Mouse (Mus musculus): ENCODE measurements around the gene Gm33543. TPM values are rescaled to one million over a fixed set of nuclear protein-coding genes. Genes with fewer than 3 reads are reported as not detected.

Gm33543 gene
- polyA plus RNA-seq, 1 experiment: not detected

GRCm38 (mm10) chr10:95777701-95778320, 64.9 kb downstream of the Gm33543 start:
- Histone ChIP-seq H3K4me3 (no peak overlapping the region), H3K4me2 (ENCODE audit: low read depth) (no peak overlapping the region), H3K27me3 (ENCODE audit: control insufficient read depth, insufficient read depth, insufficient read length) (no peaks in the 10 kb centered on the region), H3K36me3 (ENCODE audit: control insufficient read depth, insufficient read depth) (no peaks in the 10 kb centered on the region), H3K79me2 (ENCODE audit: control insufficient read depth, insufficient read depth) (no peaks in the 10 kb centered on the region), H3ac (ENCODE audit: control insufficient read depth, insufficient read length) (no peak overlapping the region)
- no peak for TF ChIP-seq MAX (IDR thresholded peaks at IDR 0.05; ENCODE audit: low read depth)
- TF ChIP-seq MYOG (IDR thresholded peaks at IDR 0.05; ENCODE audit: control insufficient read depth in 1 of 3, insufficient read depth in 1 of 3, insufficient read length in 2 of 3, low read depth in 2 of 3): no peak
- TF ChIP-seq TCF12 (IDR thresholded peaks at IDR 0.05; ENCODE audit: insufficient read depth, poor library complexity, severe bottlenecking): no peak
- TF ChIP-seq TCF3 (IDR thresholded peaks at IDR 0.05; ENCODE audit: insufficient read length, low read depth): no peak
- no peak for TF ChIP-seq MYOD1 (IDR thresholded peaks at IDR 0.05; ENCODE audit: control insufficient read depth in 1 of 3, insufficient read length in 2 of 3, low read depth in 2 of 3)
- no peak for TF ChIP-seq USF1 (IDR thresholded peaks at IDR 0.05; ENCODE audit: low read depth)
- no peak for TF ChIP-seq E2F4 (IDR thresholded peaks at IDR 0.05; ENCODE audit: insufficient read depth)
- no peak for TF ChIP-seq REST (IDR thresholded peaks at IDR 0.05; ENCODE audit: insufficient read depth, insufficient read length)
- TF ChIP-seq POLR2A (IDR thresholded peaks at IDR 0.05; ENCODE audit: insufficient read length, low read depth): no peak
- no peak for TF ChIP-seq CEBPB (IDR thresholded peaks at IDR 0.05; ENCODE audit: insufficient read depth, poor library complexity, severe bottlenecking)
- no peak for TF ChIP-seq SRF (IDR thresholded peaks at IDR 0.05; ENCODE audit: control insufficient read depth, insufficient read length, low read depth)
- TF ChIP-seq POLR2AphosphoS2 (IDR thresholded peaks at IDR 0.05; ENCODE audit: insufficient read length, low read depth): no peak

DNA sequence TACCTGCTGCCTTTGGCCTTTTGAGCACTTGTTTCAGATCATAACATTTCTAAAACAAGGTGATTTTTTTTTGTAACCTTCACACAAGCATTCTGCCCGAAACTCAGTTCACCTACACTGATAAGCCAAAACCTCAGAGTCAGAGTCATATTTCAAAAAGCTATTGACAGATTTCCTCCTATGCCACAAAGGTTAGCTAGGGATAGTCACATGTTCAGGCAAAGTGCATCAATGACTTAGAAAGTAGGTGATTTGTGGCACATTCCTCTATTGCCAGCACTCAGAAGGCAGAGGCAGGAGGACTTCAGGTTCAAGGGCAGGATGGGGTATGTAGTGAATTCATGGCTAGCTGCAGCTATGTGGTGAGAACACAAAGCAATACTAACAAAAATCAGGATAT, 65.7 kb downstream of the Gm33543 start:
- H3K4me2 ChIP-seq (ENCODE audit: low read depth): no peak overlapping the region
- H3K79me2 ChIP-seq (ENCODE audit: control insufficient read depth, insufficient read depth): no peaks in the 10 kb centered on the region
- no peaks in the 10 kb centered on the region for H3K27me3 ChIP-seq (ENCODE audit: control insufficient read depth, insufficient read depth, insufficient read length)
- H3K4me3 ChIP-seq: no peak overlapping the region
- no peaks in the 10 kb centered on the region for H3K36me3 ChIP-seq (ENCODE audit: control insufficient read depth, insufficient read depth)
- TF ChIP-seq TCF12 (IDR thresholded peaks at IDR 0.05; ENCODE audit: insufficient read depth, poor library complexity, severe bottlenecking): no peak
- no peak for TF ChIP-seq MAX (IDR thresholded peaks at IDR 0.05; ENCODE audit: low read depth)
- no peak for TF ChIP-seq POLR2AphosphoS2 (IDR thresholded peaks at IDR 0.05; ENCODE audit: insufficient read length, low read depth)
- no peak for TF ChIP-seq TCF3 (IDR thresholded peaks at IDR 0.05; ENCODE audit: insufficient read length, low read depth)
- TF ChIP-seq SRF (IDR thresholded peaks at IDR 0.05; ENCODE audit: control insufficient read depth, insufficient read length, low read depth): no peak
- TF ChIP-seq MYOG (IDR thresholded peaks at IDR 0.05; ENCODE audit: control insufficient read depth in 1 of 3, insufficient read depth in 1 of 3, insufficient read length in 2 of 3, low read depth in 2 of 3): no peak
- TF ChIP-seq USF1 (IDR thresholded peaks at IDR 0.05; ENCODE audit: low read depth): no peak
- TF ChIP-seq E2F4 (IDR thresholded peaks at IDR 0.05; ENCODE audit: insufficient read depth): no peak
- TF ChIP-seq CEBPB (IDR thresholded peaks at IDR 0.05; ENCODE audit: insufficient read depth, poor library complexity, severe bottlenecking): no peak
- no peak for TF ChIP-seq REST (IDR thresholded peaks at IDR 0.05; ENCODE audit: insufficient read depth, insufficient read length)
- H3ac ChIP-seq (ENCODE audit: control insufficient read depth, insufficient read length): no peak overlapping the region

- H3ac ChIP-seq (ENCODE audit: control insufficient read depth, insufficient read length): no peak overlapping the region
- H3K27me3 ChIP-seq (ENCODE audit: control insufficient read depth, insufficient read depth, insufficient read length): no peaks in the 10 kb centered on the region
- H3K4me3 ChIP-seq: no peak overlapping the region
- no peaks in the 10 kb centered on the region for H3K36me3 ChIP-seq (ENCODE audit: control insufficient read depth, insufficient read depth)
- H3K79me2 ChIP-seq (ENCODE audit: control insufficient read depth, insufficient read depth): no peaks in the 10 kb centered on the region
- no peak overlapping the region for H3K4me2 ChIP-seq (ENCODE audit: low read depth)
- TF ChIP-seq POLR2AphosphoS2 (IDR thresholded peaks at IDR 0.05; ENCODE audit: insufficient read length, low read depth): no peak
- no peak for TF ChIP-seq USF1 (IDR thresholded peaks at IDR 0.05; ENCODE audit: low read depth)
- no peak for TF ChIP-seq TCF12 (IDR thresholded peaks at IDR 0.05; ENCODE audit: insufficient read depth, poor library complexity, severe bottlenecking)
- TF ChIP-seq MYOD1 (IDR thresholded peaks at IDR 0.05; ENCODE audit: control insufficient read depth in 1 of 3, insufficient read length in 2 of 3, low read depth in 2 of 3): no peak
- no peak for TF ChIP-seq CEBPB (IDR thresholded peaks at IDR 0.05; ENCODE audit: insufficient read depth, poor library complexity, severe bottlenecking)
- no peak for TF ChIP-seq POLR2A (IDR thresholded peaks at IDR 0.05; ENCODE audit: insufficient read length, low read depth)
- no peak for TF ChIP-seq SRF (IDR thresholded peaks at IDR 0.05; ENCODE audit: control insufficient read depth, insufficient read length, low read depth)
- TF ChIP-seq MYOG (IDR thresholded peaks at IDR 0.05; ENCODE audit: control insufficient read depth in 1 of 3, insufficient read depth in 1 of 3, insufficient read length in 2 of 3, low read depth in 2 of 3): no peak
- TF ChIP-seq TCF3 (IDR thresholded peaks at IDR 0.05; ENCODE audit: insufficient read length, low read depth): no peak
- TF ChIP-seq REST (IDR thresholded peaks at IDR 0.05; ENCODE audit: insufficient read depth, insufficient read length): no peak
- no peak for TF ChIP-seq MAX (IDR thresholded peaks at IDR 0.05; ENCODE audit: low read depth)
- no peak for TF ChIP-seq E2F4 (IDR thresholded peaks at IDR 0.05; ENCODE audit: insufficient read depth)
These were observed 67.9 kb downstream of the Gm33543 start for GRCm38 (mm10) chr10:95774856-95775255.

- no peaks in the 10 kb centered on the region for H3K27me3 ChIP-seq (ENCODE audit: control insufficient read depth, insufficient read depth, insufficient read length)
- H3K4me3 ChIP-seq: no peak overlapping the region
- no peak overlapping the region for H3K4me2 ChIP-seq (ENCODE audit: low read depth)
- H3K79me2 ChIP-seq (ENCODE audit: control insufficient read depth, insufficient read depth): no peaks in the 10 kb centered on the region
- TF ChIP-seq MYOG (IDR thresholded peaks at IDR 0.05; ENCODE audit: control insufficient read depth in 1 of 3, insufficient read depth in 1 of 3, insufficient read length in 2 of 3, low read depth in 2 of 3) (no peak), MAX (IDR thresholded peaks at IDR 0.05; ENCODE audit: low read depth) (no peak), CEBPB (IDR thresholded peaks at IDR 0.05; ENCODE audit: insufficient read depth, poor library complexity, severe bottlenecking) (no peak), TCF12 (IDR thresholded peaks at IDR 0.05; ENCODE audit: insufficient read depth, poor library complexity, severe bottlenecking) (no peak), REST (IDR thresholded peaks at IDR 0.05; ENCODE audit: insufficient read depth, insufficient read length) (no peak), SRF (IDR thresholded peaks at IDR 0.05; ENCODE audit: control insufficient read depth, insufficient read length, low read depth) (no peak), POLR2AphosphoS2 (IDR thresholded peaks at IDR 0.05; ENCODE audit: insufficient read length, low read depth) (no peak), USF1 (IDR thresholded peaks at IDR 0.05; ENCODE audit: low read depth) (no peak), MYOD1 (IDR thresholded peaks at IDR 0.05; ENCODE audit: control insufficient read depth in 1 of 3, insufficient read length in 2 of 3, low read depth in 2 of 3) (no peak), E2F4 (IDR thresholded peaks at IDR 0.05; ENCODE audit: insufficient read depth) (no peak), POLR2A (IDR thresholded peaks at IDR 0.05; ENCODE audit: insufficient read length, low read depth) (no peak), TCF3 (IDR thresholded peaks at IDR 0.05; ENCODE audit: insufficient read length, low read depth) (no peak)
- no peak overlapping the region for H3ac ChIP-seq (ENCODE audit: control insufficient read depth, insufficient read length)
- no peaks in the 10 kb centered on the region for H3K36me3 ChIP-seq (ENCODE audit: control insufficient read depth, insufficient read depth)
These were observed 68.6 kb downstream of the Gm33543 start for GRCm38 (mm10) chr10:95774001-95774628.

Other genes starting within 250 kb of the Gm33543 start
- gene Anapc15-ps, start 169.5 kb downstream of the Gm33543 start, polyA plus RNA-seq (2012; fragmentation: generic; extraction: Trizol): 0.37 TPM
- gene Eea1, start 97.7 kb upstream of the Gm33543 start, polyA plus RNA-seq (2012; fragmentation: generic; extraction: Trizol): 6.9 TPM

All from myocyte (in vitro differentiated cells).